15 mouse cellular contexts compared by ENCODE assay signal in genomic region chrX:159924759-159925158, GRCm38 (mm10).
"Had no signal": no experiment of that assay in that cellular context is flagged by ENCODE, and none has a peak within 500 bp of the region (broad histone marks: within the 10 kb centered on the region; RNA-seq: fewer than 3 reads in every experiment).

No protein-coding gene starts in this region.

- H3K9ac ChIP-seq: intestine, embryonic 15.5 days; kidney, embryonic 15.5 days; liver, embryonic 15.5 days; midbrain, embryonic 12.5 days had no signal

- DNase-seq: kidney, adult 2 months; kidney, postnatal 14 days; lung, adult 2 months; lung, postnatal 10 days; lung, postnatal 4 days; right cerebral cortex, postnatal 4 days; thymus, postnatal 14 days had no signal

- H3K27me3 ChIP-seq: intestine, embryonic 15.5 days; liver, embryonic 15.5 days had no signal

- H3K36me3 ChIP-seq: intestine, embryonic 15.5 days; kidney, embryonic 15.5 days; limb, embryonic 10.5 days; liver, embryonic 15.5 days; midbrain, embryonic 12.5 days had no signal

- H3K27ac ChIP-seq: intestine, embryonic 15.5 days; kidney, embryonic 15.5 days; limb, embryonic 10.5 days; liver, embryonic 15.5 days; midbrain, embryonic 12.5 days; stomach, postnatal 0 days had no signal

- H3K4me3 ChIP-seq: intestine, embryonic 15.5 days; kidney, embryonic 15.5 days; limb, embryonic 10.5 days; liver, embryonic 15.5 days; midbrain, embryonic 12.5 days had no signal

- H3K4me2 ChIP-seq: intestine, embryonic 15.5 days; kidney, embryonic 15.5 days; liver, embryonic 11.5 days; liver, embryonic 15.5 days; midbrain, embryonic 12.5 days had no signal

- H3K9me3 ChIP-seq: intestine, embryonic 15.5 days; kidney, embryonic 15.5 days; limb, embryonic 10.5 days; liver, embryonic 15.5 days; midbrain, embryonic 12.5 days had no signal

- ATAC-seq: intestine, embryonic 15.5 days; midbrain, embryonic 16.5 days had no signal

- H3K4me1 ChIP-seq: intestine, embryonic 15.5 days; kidney, embryonic 15.5 days; limb, embryonic 10.5 days; liver, embryonic 15.5 days; midbrain, embryonic 12.5 days had no signal
